In genomic region chr4:141767353-141768036, GRCm38 (mm10) we compare ENCODE assay signal across 8 mouse cellular contexts. TPM values are rescaled to one million over a fixed set of nuclear protein-coding genes. Genes with fewer than 3 reads are reported as not detected.
DNase-seq lines count a peak whose midpoint lies in the region; ATAC-seq and TF ChIP-seq lines count a peak whose summit lies in the region.

No protein-coding gene starts in this region.

- peaks cover 95% of the 10 kb centered on the region for H3K36me3 ChIP-seq in midbrain, embryonic 13.5 days
- H3K36me3 ChIP-seq in midbrain, embryonic 10.5 days = peaks cover 96% of the 10 kb centered on the region
- peaks cover 47% of the 10 kb centered on the region; the same call in 1 of the 2 replicates for H3K36me3 ChIP-seq in heart, embryonic 15.5 days
- H3K36me3 ChIP-seq in liver, embryonic 11.5 days (ENCODE audit: control insufficient read depth, insufficient read depth, low read length) = peaks cover 29% of the 10 kb centered on the region

- no peak for DNase-seq in midbrain, embryonic 10.5 days (ENCODE audit: low spot score)
- DNase-seq in cerebellum, adult 2 months = peak; percentile 76 to 83
- no peak for DNase-seq in liver, embryonic 11.5 days (ENCODE audit: low spot score)
- DNase-seq in skeletal muscle tissue, adult 2 months (ENCODE audit: low read depth, low spot score) = peak; percentile 60
- DNase-seq in embryo, embryonic 9.5 days (ENCODE audit: extremely low spot score) = no peak

- no peak overlapping the region for H3K4me2 ChIP-seq in midbrain, embryonic 13.5 days (replicated peaks)
- peak overlapping the region; percentile 50 for H3K4me2 ChIP-seq in heart, embryonic 15.5 days
- peak overlapping the region; percentile 43 for H3K4me2 ChIP-seq in liver, embryonic 11.5 days

- no peak for TF ChIP-seq POLR2A in cerebellum, adult 2 months (IDR thresholded peaks at IDR 0.05; ENCODE audit: borderline replicate concordance, insufficient read depth, low read length)

- WGBS in midbrain, embryonic 13.5 days = 78% methylated on average over 19 of the region's 19 CpGs
- 76% methylated on average over 19 of the region's 19 CpGs for WGBS in midbrain, embryonic 10.5 days
- 11% methylated on average over 19 of the region's 19 CpGs for WGBS in cerebellum, adult 2 months
- 34% methylated on average over 19 of the region's 19 CpGs for WGBS in heart, embryonic 15.5 days
- WGBS in liver, embryonic 11.5 days = 59% methylated on average over 19 of the region's 19 CpGs

- TF ChIP-seq CTCF in cerebellum, adult 2 months (IDR thresholded peaks at IDR 0.05; ENCODE audit: borderline replicate concordance, insufficient read depth, low read depth, low read length) = no peak

- H3K9me3 ChIP-seq in midbrain, embryonic 13.5 days = no peaks in the 10 kb centered on the region
- H3K9me3 ChIP-seq in midbrain, embryonic 10.5 days (replicated peaks) = no peaks in the 10 kb centered on the region
- H3K9me3 ChIP-seq in heart, embryonic 15.5 days (replicated peaks) = no peaks in the 10 kb centered on the region
- no peaks in the 10 kb centered on the region for H3K9me3 ChIP-seq in liver, embryonic 11.5 days (ENCODE audit: control insufficient read depth, low read length)

- H3K27me3 ChIP-seq in midbrain, embryonic 13.5 days = no peaks in the 10 kb centered on the region
- no peaks in the 10 kb centered on the region for H3K27me3 ChIP-seq in midbrain, embryonic 10.5 days (ENCODE audit: low read depth, poor library complexity, severe bottlenecking)
- no peaks in the 10 kb centered on the region for H3K27me3 ChIP-seq in cerebellum, adult 2 months (ENCODE audit: control insufficient read depth, insufficient read depth, low read length)
- H3K27me3 ChIP-seq in heart, embryonic 15.5 days = no peaks in the 10 kb centered on the region
- no peaks in the 10 kb centered on the region for H3K27me3 ChIP-seq in liver, embryonic 11.5 days (replicated peaks; ENCODE audit: control insufficient read depth, insufficient read depth, low read length)

- no peak overlapping the region for H3K4me3 ChIP-seq in midbrain, embryonic 13.5 days (replicated peaks)
- H3K4me3 ChIP-seq in midbrain, embryonic 10.5 days = no peak overlapping the region
- no peak overlapping the region for H3K4me3 ChIP-seq in cerebellum, adult 2 months (replicated peaks; ENCODE audit: insufficient read depth, low read depth, low read length)
- H3K4me3 ChIP-seq in heart, embryonic 15.5 days = peak overlapping the region; percentile 19
- H3K4me3 ChIP-seq in liver, embryonic 11.5 days (ENCODE audit: low read depth, low read length) = 0 out of 2 replicates have a peak overlapping the region, but pooled peaks have one; percentile 10

- H3K9ac ChIP-seq in midbrain, embryonic 13.5 days (replicated peaks) = no peak overlapping the region
- peak overlapping the region; percentile 20; the same call in 1 of the 2 replicates for H3K9ac ChIP-seq in heart, embryonic 15.5 days
- peak overlapping the region; percentile 40 for H3K9ac ChIP-seq in liver, embryonic 11.5 days (ENCODE audit: low read depth, low read length)

- H3K27ac ChIP-seq in midbrain, embryonic 13.5 days = peak overlapping the region; percentile 70
- H3K27ac ChIP-seq in midbrain, embryonic 10.5 days (replicated peaks) = no peak overlapping the region
- H3K27ac ChIP-seq in cerebellum, adult 2 months (ENCODE audit: insufficient read depth, low read length) = peak overlapping the region; percentile 2; the same call in 1 of the 2 replicates
- H3K27ac ChIP-seq in heart, embryonic 15.5 days = peak overlapping the region; percentile 95
- peak overlapping the region; percentile 79 for H3K27ac ChIP-seq in liver, embryonic 11.5 days (ENCODE audit: low read depth, low read length)

- 0 out of 2 replicates have a peak, but pooled peaks cover 4% of the 10 kb centered on the region for H3K4me1 ChIP-seq in midbrain, embryonic 13.5 days (replicated peaks)
- no peaks in the 10 kb centered on the region for H3K4me1 ChIP-seq in midbrain, embryonic 10.5 days
- H3K4me1 ChIP-seq in cerebellum, adult 2 months (ENCODE audit: control insufficient read depth, insufficient read depth, low read length) = peaks cover 13% of the 10 kb centered on the region
- peaks cover 36% of the 10 kb centered on the region for H3K4me1 ChIP-seq in heart, embryonic 15.5 days (replicated peaks)
- peaks cover 37% of the 10 kb centered on the region for H3K4me1 ChIP-seq in liver, embryonic 11.5 days (replicated peaks; ENCODE audit: control insufficient read depth, insufficient read depth, low read length)

- ATAC-seq in midbrain, embryonic 13.5 days = no peak
- ATAC-seq in heart, embryonic 15.5 days (replicated peaks; ENCODE audit: insufficient number of reproducible peaks, insufficient read depth, low FRiP score, low read depth) = peak; percentile 89
- peak; percentile 86 for ATAC-seq in liver, embryonic 11.5 days (replicated peaks; ENCODE audit: low FRiP score)
- no peak for ATAC-seq in granulocyte monocyte progenitor cell, adult 5-6 weeks (replicated peaks; ENCODE audit: poor library complexity, severe bottlenecking)

RNA-seq across cellular contexts. Expression of gene Agmat, which starts 21.0 kb away (rescaled TPM):
- not detected in 2 replicates for polyA plus RNA-seq in midbrain, embryonic 13.5 days (2015; fragmentation: Nextera tagmentation; extraction: Ambion mirVana)
- polyA plus RNA-seq in midbrain, embryonic 10.5 days (2016; fragmentation: Nextera tagmentation; extraction: Ambion mirVana) = not detected in 2 replicates
- polyA plus RNA-seq in cerebellum, adult 2 months (2012; rRNA removed) = 1.5 and 2.7 TPM in 2 replicates
- 0.57 and 0.80 TPM in 2 replicates for polyA plus RNA-seq in heart, embryonic 15.5 days (2015; fragmentation: Nextera tagmentation; extraction: Ambion mirVana)
- polyA plus RNA-seq in liver, embryonic 11.5 days (2014; fragmentation: Nextera tagmentation; extraction: Ambion mirVana) = 16.0 and 18.0 TPM in 2 replicates
- not detected in 2 replicates for total RNA-seq in granulocyte monocyte progenitor cell, adult 5-6 weeks (2014; fragmentation: Nextera tagmentation)
- total RNA-seq in granulocyte monocyte progenitor cell, adult 5-6 weeks (2017) = not detected in 2 replicates

RNA-seq across cellular contexts. Expression of gene Dnajc16, which starts 23.2 kb away (rescaled TPM):
- 5.7 and 6.9 TPM in 2 replicates for polyA plus RNA-seq in midbrain, embryonic 13.5 days (2015; fragmentation: Nextera tagmentation; extraction: Ambion mirVana)
- polyA plus RNA-seq in midbrain, embryonic 10.5 days (2016; fragmentation: Nextera tagmentation; extraction: Ambion mirVana) = 4.4 and 5.3 TPM in 2 replicates
- 27.3 and 28.1 TPM in 2 replicates for polyA plus RNA-seq in cerebellum, adult 2 months (2012; rRNA removed)
- 3.7 and 4.8 TPM in 2 replicates for polyA plus RNA-seq in heart, embryonic 15.5 days (2015; fragmentation: Nextera tagmentation; extraction: Ambion mirVana)
- polyA plus RNA-seq in liver, embryonic 11.5 days (2014; fragmentation: Nextera tagmentation; extraction: Ambion mirVana) = 4.0 and 4.2 TPM in 2 replicates
- total RNA-seq in granulocyte monocyte progenitor cell, adult 5-6 weeks (2014; fragmentation: Nextera tagmentation) = 6.9 and 10.2 TPM in 2 replicates
- total RNA-seq in granulocyte monocyte progenitor cell, adult 5-6 weeks (2017) = 4.3 and 9.2 TPM in 2 replicates

RNA-seq across cellular contexts. Expression of gene Casp9, which starts 25.9 kb away (rescaled TPM):
- polyA plus RNA-seq in midbrain, embryonic 13.5 days (2015; fragmentation: Nextera tagmentation; extraction: Ambion mirVana) = 19.1 and 23.2 TPM in 2 replicates
- polyA plus RNA-seq in midbrain, embryonic 10.5 days (2016; fragmentation: Nextera tagmentation; extraction: Ambion mirVana) = 24.4 and 28.8 TPM in 2 replicates
- 20.0 and 21.8 TPM in 2 replicates for polyA plus RNA-seq in cerebellum, adult 2 months (2012; rRNA removed)
- 14.1 and 19.7 TPM in 2 replicates for polyA plus RNA-seq in heart, embryonic 15.5 days (2015; fragmentation: Nextera tagmentation; extraction: Ambion mirVana)
- polyA plus RNA-seq in liver, embryonic 11.5 days (2014; fragmentation: Nextera tagmentation; extraction: Ambion mirVana) = 16.5 and 18.3 TPM in 2 replicates
- total RNA-seq in granulocyte monocyte progenitor cell, adult 5-6 weeks (2014; fragmentation: Nextera tagmentation) = 11.5 and 12.8 TPM in 2 replicates
- total RNA-seq in granulocyte monocyte progenitor cell, adult 5-6 weeks (2017) = 8.7 and 11.1 TPM in 2 replicates

RNA-seq across cellular contexts. Expression of gene Ddi2, which starts 44.3 kb away (rescaled TPM):
- polyA plus RNA-seq in midbrain, embryonic 13.5 days (2015; fragmentation: Nextera tagmentation; extraction: Ambion mirVana) = 15.7 and 16.6 TPM in 2 replicates
- polyA plus RNA-seq in midbrain, embryonic 10.5 days (2016; fragmentation: Nextera tagmentation; extraction: Ambion mirVana) = 23.7 and 24.2 TPM in 2 replicates
- 20.4 and 21.1 TPM in 2 replicates for polyA plus RNA-seq in cerebellum, adult 2 months (2012; rRNA removed)
- polyA plus RNA-seq in heart, embryonic 15.5 days (2015; fragmentation: Nextera tagmentation; extraction: Ambion mirVana) = 13.6 and 16.6 TPM in 2 replicates
- polyA plus RNA-seq in liver, embryonic 11.5 days (2014; fragmentation: Nextera tagmentation; extraction: Ambion mirVana) = 29.3 and 31.4 TPM in 2 replicates
- total RNA-seq in granulocyte monocyte progenitor cell, adult 5-6 weeks (2014; fragmentation: Nextera tagmentation) = 27.4 and 32.9 TPM in 2 replicates
- total RNA-seq in granulocyte monocyte progenitor cell, adult 5-6 weeks (2017) = 26.8 and 32.7 TPM in 2 replicates

RNA-seq across cellular contexts. Expression of gene Cela2a, which starts 58.5 kb away (rescaled TPM):
- not detected in 2 replicates for polyA plus RNA-seq in midbrain, embryonic 13.5 days (2015; fragmentation: Nextera tagmentation; extraction: Ambion mirVana)
- not detected in 2 replicates for polyA plus RNA-seq in midbrain, embryonic 10.5 days (2016; fragmentation: Nextera tagmentation; extraction: Ambion mirVana)
- 0.13 and 0.16 TPM in 2 replicates for polyA plus RNA-seq in cerebellum, adult 2 months (2012; rRNA removed)
- polyA plus RNA-seq in heart, embryonic 15.5 days (2015; fragmentation: Nextera tagmentation; extraction: Ambion mirVana) = 0.35 TPM in 1 of 2 replicates, not detected in the other
- polyA plus RNA-seq in liver, embryonic 11.5 days (2014; fragmentation: Nextera tagmentation; extraction: Ambion mirVana) = not detected in 2 replicates
- total RNA-seq in granulocyte monocyte progenitor cell, adult 5-6 weeks (2014; fragmentation: Nextera tagmentation) = not detected in 2 replicates
- not detected in 2 replicates for total RNA-seq in granulocyte monocyte progenitor cell, adult 5-6 weeks (2017)

Comparison
In these comparisons a context has a peak if more than half of its experiments do, and no peak if none do; other contexts are left out.
1. ATAC-seq: peak in heart, embryonic 15.5 days (single experiment) and liver, embryonic 11.5 days (single experiment); none in midbrain, embryonic 13.5 days (single experiment) and granulocyte monocyte progenitor cell, adult 5-6 weeks (single experiment).
2. H3K4me3 ChIP-seq: peak in heart, embryonic 15.5 days (single experiment) and liver, embryonic 11.5 days (single experiment); none in midbrain, embryonic 13.5 days (single experiment), midbrain, embryonic 10.5 days (single experiment) and cerebellum, adult 2 months (single experiment).
3. DNase-seq: peak in cerebellum, adult 2 months (2 of 2) and skeletal muscle tissue, adult 2 months (single experiment); none in midbrain, embryonic 10.5 days (single experiment), liver, embryonic 11.5 days (single experiment) and embryo, embryonic 9.5 days (single experiment).